Mouse (Mus musculus) ES-E14 (cell line): ENCODE data around the gene Ccdc97. TPM values are rescaled to one million over a fixed set of nuclear protein-coding genes. Genes with fewer than 3 reads are reported as not detected.
A peak's percentile ranks its signal among the peaks of the same experiment; 100 is the strongest.

Experiments
- DNase-seq: peaks from one replicate; pipeline ENCODE4 v3.0.0-alpha.2; 2013; ENCODE audit warnings: low read depth, low spot score
- H3K27ac ChIP-seq: 2 replicates; pipeline ENCODE4 v1.5.1; 2012; ENCODE audit warnings: low read depth, mild to moderate bottlenecking, low read length, moderate library complexity, mixed read lengths; ENCODE audit not compliant: poor library complexity, insufficient read depth, severe bottlenecking
- H3K36me3 ChIP-seq: 2 replicates; pipeline ENCODE4 v1.6.1; 2012; ENCODE audit warnings: mild to moderate bottlenecking, low read length, moderate library complexity, mixed read lengths; ENCODE audit not compliant: control insufficient read depth, poor library complexity, insufficient read depth, severe bottlenecking
- H3K4me1 ChIP-seq, 2 experiments: fragments of 150-350 bp in 1 of 2; sonication (generic) in 1 of 2; 2 replicates each; pipeline ENCODE4 v1.6.1; 2012; ENCODE audit warnings: low read length in 2 of 2, mild to moderate bottlenecking in 1 of 2, mixed read lengths in 1 of 2; ENCODE audit not compliant: control insufficient read depth in 2 of 2, insufficient read depth in 2 of 2, poor library complexity in 1 of 2
- H3K4me3 ChIP-seq, 2 experiments: fragments of 150-350 bp in 1 of 2; sonication (generic) in 1 of 2; 2 replicates each; pipeline ENCODE4 v1.5.1; 2012; ENCODE audit warnings: low read length in 2 of 2, low read depth in 1 of 2, mild to moderate bottlenecking in 1 of 2, mixed read lengths in 1 of 2; ENCODE audit not compliant: insufficient read depth in 1 of 2, poor library complexity in 1 of 2, severe bottlenecking in 1 of 2
- H3K9ac ChIP-seq: 2 replicates; pipeline ENCODE4 v1.6.1; 2012; ENCODE audit warnings: low read depth, mild to moderate bottlenecking, low read length, mixed read lengths; ENCODE audit not compliant: poor library complexity, insufficient read depth, severe bottlenecking
- H3K9me3 ChIP-seq: fragments of 150-350 bp; sonication (generic); 2 replicates; pipeline ENCODE4 v1.6.1; 2012; ENCODE audit warnings: low read depth, mild to moderate bottlenecking, low read length; ENCODE audit not compliant: control insufficient read depth, insufficient read depth
- CHD2 ChIP-seq: IDR thresholded peaks from 2 replicates; pipeline ENCODE4 v1.6.1; 2014; ENCODE audit warnings: mild to moderate bottlenecking, low read depth, low read length, inconsistent platforms
- HCFC1 ChIP-seq: IDR thresholded peaks from 2 replicates; pipeline ENCODE4 v1.6.1; 2012; ENCODE audit warnings: low read length, inconsistent platforms, borderline replicate concordance; ENCODE audit not compliant: insufficient read depth
- MAFK ChIP-seq: IDR thresholded peaks from 2 replicates; pipeline ENCODE4 v1.6.1; 2014; ENCODE audit warnings: mild to moderate bottlenecking, low read depth, low read length, inconsistent platforms; ENCODE audit not compliant: insufficient read depth
- ZC3H11A ChIP-seq: IDR thresholded peaks from 2 replicates; pipeline ENCODE4 v1.6.1; 2012; ENCODE audit warnings: low read depth, mild to moderate bottlenecking, inconsistent platforms, low read length, borderline replicate concordance
- ZNF384 ChIP-seq: IDR thresholded peaks from 2 replicates; pipeline ENCODE4 v1.6.1; 2012; ENCODE audit warnings: low read depth, low read length, inconsistent platforms
- in situ Hi-C, 2 experiments: fragments of 600-800 bp; cut with MboI; formaldehyde crosslinking; loops; one replicate each; pipeline ENCODE4 v1.15.1; 2025; ENCODE audit warnings: low sequenced_read_pairs in 2 of 2, inconsistent platforms in 1 of 2; ENCODE audit not compliant: unreplicated experiment in 2 of 2
- total RNA-seq: library from RNA; depleted of rRNA; stranded (reverse); fragments of 300-350 nt; gene quantifications from 2 replicates; pipeline ENCODE4 v1.2.3, GENCODE M21; 2012; rRNA removed

Gene Ccdc97
- total RNA-seq, 1 experiment: 21.7 TPM

DNA sequence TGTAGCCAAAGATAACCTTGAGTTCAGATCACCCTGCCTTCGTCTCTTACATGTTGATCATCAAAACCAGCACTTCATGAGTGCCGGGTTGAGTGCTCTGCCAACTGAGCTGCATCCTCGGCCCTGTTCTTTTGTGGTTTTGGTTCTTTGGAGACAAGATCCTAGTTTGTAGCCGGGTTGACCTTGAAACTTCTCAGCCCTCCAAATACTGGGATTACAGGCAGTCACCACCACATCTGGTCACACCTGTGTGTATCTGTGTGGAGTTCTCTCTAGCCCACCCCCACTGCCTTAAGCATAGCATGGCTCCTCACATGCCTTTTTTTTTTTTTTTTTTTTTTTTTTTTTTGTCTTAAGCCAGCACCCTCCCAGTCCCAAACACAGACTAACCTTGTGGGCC, 48.8 kb downstream of the Ccdc97 start:
- no peak overlapping the region; the same call in 1 of the 2 replicates for H3K9ac ChIP-seq
- peak overlapping the region in 1 of 2 experiments; percentile 46; a peak in 2 of 4 replicates for H3K4me3 ChIP-seq
- no peak for DNase-seq
- no peaks in the 10 kb centered on the region for H3K9me3 ChIP-seq
- in situ Hi-C loops: no loop called here
- H3K4me1 ChIP-seq: peaks cover 5 to 43% of the 10 kb centered on the region in 2 experiments
- TF ChIP-seq MAFK (no peak), CHD2 (no peak), ZC3H11A (no peak), HCFC1 (no peak), ZNF384 (peak; percentile 90)
- peaks cover 39% of the 10 kb centered on the region for H3K36me3 ChIP-seq
- peak overlapping the region; percentile 91 for H3K27ac ChIP-seq

DNA sequence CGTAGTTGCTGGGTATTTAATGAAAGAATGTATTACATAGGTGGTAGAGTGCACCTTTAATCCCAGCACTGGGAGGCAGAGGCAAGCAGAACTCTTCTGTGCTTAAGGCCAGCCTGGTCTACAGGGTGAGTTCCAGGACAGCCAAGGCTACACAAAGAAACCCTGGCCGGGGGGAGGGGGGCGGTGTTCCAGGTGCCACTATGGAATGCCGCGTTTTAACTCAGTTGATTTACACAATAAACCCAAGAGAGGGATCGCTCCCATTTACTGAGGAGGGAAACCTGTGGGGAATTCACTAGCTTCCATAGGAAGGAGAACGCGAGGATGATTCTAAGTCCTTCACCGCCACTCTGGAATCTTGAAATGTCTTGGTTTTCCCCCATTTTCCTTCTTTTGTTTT, 49.3 kb downstream of the Ccdc97 start:
- peak overlapping the region; percentile 0 to 46; a peak in 3 of 4 replicates for H3K4me3 ChIP-seq
- H3K27ac ChIP-seq: peak overlapping the region; percentile 91
- peaks cover 5 to 44% of the 10 kb centered on the region in 2 experiments for H3K4me1 ChIP-seq
- H3K9me3 ChIP-seq: no peaks in the 10 kb centered on the region
- TF ChIP-seq ZNF384 (no peak), HCFC1 (no peak), MAFK (no peak), ZC3H11A (no peak), CHD2 (no peak)
- H3K36me3 ChIP-seq: peaks cover 43% of the 10 kb centered on the region
- H3K9ac ChIP-seq: no peak overlapping the region
- in situ Hi-C loops: no loop called here
- DNase-seq: no peak

DNA sequence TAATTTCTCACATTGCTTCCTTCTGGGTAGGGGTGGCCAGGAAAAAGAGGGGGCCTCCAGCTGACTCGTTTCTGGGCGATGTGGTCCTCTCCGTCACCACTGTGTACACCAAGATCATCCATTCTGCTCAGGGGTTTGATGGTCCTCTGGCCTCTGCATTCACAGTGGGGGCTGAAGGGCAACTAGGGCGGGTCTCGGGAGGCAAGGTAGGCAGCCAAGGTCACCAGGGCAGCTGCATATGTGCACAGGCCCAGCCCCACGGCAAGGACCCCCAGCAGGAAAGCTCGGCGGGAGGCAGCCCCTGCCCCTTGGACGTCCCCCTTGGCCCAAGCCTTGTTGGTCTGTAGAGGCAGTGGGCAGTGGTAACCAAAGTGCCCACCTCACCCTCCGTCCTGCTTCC, 49.7 kb downstream of the Ccdc97 start:
- TF ChIP-seq ZC3H11A (no peak), CHD2 (no peak), MAFK (no peak), ZNF384 (no peak), HCFC1 (no peak)

DNA sequence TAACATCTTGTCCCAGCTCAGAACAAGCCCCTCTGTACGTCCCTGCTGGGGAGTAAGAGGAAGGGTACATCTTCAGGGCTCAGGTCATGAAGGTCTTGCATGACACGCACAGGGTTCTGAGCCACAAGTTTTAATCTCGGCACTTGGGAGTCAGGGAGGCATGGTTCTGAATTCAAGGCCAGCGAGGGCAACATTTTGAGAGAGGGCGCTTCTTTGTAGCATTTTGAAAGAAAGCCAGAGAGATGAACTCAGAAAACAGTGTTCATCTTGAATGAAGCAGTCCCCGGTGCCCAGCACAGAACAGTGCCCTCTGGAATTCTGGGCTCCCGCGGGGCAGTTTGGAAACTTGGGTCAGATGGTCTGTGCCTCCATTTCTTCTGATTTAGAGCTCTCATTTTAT, 52.5 kb downstream of the Ccdc97 start:
- peaks cover 70% of the 10 kb centered on the region for H3K36me3 ChIP-seq
- H3K9ac ChIP-seq: no peak overlapping the region
- peaks cover 5 to 41% of the 10 kb centered on the region in 2 experiments for H3K4me1 ChIP-seq
- no peak for DNase-seq
- no peak overlapping the region for H3K27ac ChIP-seq
- TF ChIP-seq MAFK: no peak
- no peak for TF ChIP-seq CHD2
- no peak for TF ChIP-seq ZNF384
- TF ChIP-seq ZC3H11A: no peak
- TF ChIP-seq HCFC1: no peak
- H3K9me3 ChIP-seq: no peaks in the 10 kb centered on the region
- in situ Hi-C loops: no loop called here
- no peak overlapping the region for H3K4me3 ChIP-seq

More for the DNA sequence above, 49.7 kb downstream of the Ccdc97 start:
- H3K4me1 ChIP-seq: peaks cover 5 to 39% of the 10 kb centered on the region in 2 experiments
- in situ Hi-C loops: no loop called here
- no peaks in the 10 kb centered on the region for H3K9me3 ChIP-seq
- H3K4me3 ChIP-seq: peak overlapping the region in 1 of 2 experiments; percentile 0; a peak in 1 of 4 replicates
- DNase-seq: no peak
- no peak overlapping the region for H3K9ac ChIP-seq
- H3K36me3 ChIP-seq: peaks cover 47% of the 10 kb centered on the region
- H3K27ac ChIP-seq: peak overlapping the region; percentile 86

Other genes with a start within 250 kb of the Ccdc97 start
- gene Ceacam1, start 241.5 kb downstream of the Ccdc97 start, total RNA-seq: 5.6 and 16.0 TPM in 2 replicates
- 0.31 and 0.53 TPM in 2 replicates for gene Ceacam2, start 179.2 kb downstream of the Ccdc97 start, total RNA-seq
- not detected in 2 replicates for gene Erich4, start 103.2 kb downstream of the Ccdc97 start, total RNA-seq
- gene Dmac2, start 99.7 kb downstream of the Ccdc97 start, total RNA-seq: 30.0 and 39.3 TPM in 2 replicates
- 1.7 and 2.3 TPM in 2 replicates for gene B3gnt8, start 92.4 kb downstream of the Ccdc97 start, total RNA-seq
- gene Bckdha, start 60.1 kb downstream of the Ccdc97 start, total RNA-seq: 96.0 and 116 TPM in 2 replicates
- gene Exosc5, start 59.9 kb downstream of the Ccdc97 start, total RNA-seq: 170 and 182 TPM in 2 replicates
- gene Tmem91, start 43.9 kb downstream of the Ccdc97 start, total RNA-seq: 0.94 and 2.6 TPM in 2 replicates
- 4.1 and 5.5 TPM in 2 replicates for gene B9d2, start 38.3 kb downstream of the Ccdc97 start, total RNA-seq
- 6.3 and 7.1 TPM in 2 replicates for gene Tgfb1, start 32.1 kb downstream of the Ccdc97 start, total RNA-seq
- 67.1 and 69.0 TPM in 2 replicates for gene Hnrnpul1, start 35.7 kb upstream of the Ccdc97 start, total RNA-seq
- gene Axl, start 69.6 kb upstream of the Ccdc97 start, total RNA-seq: 27.1 and 56.5 TPM in 2 replicates
- 11.2 and 12.9 TPM in 2 replicates for gene Cyp2s1, start 97.8 kb upstream of the Ccdc97 start, total RNA-seq
- gene Cyp2b10, start 178.5 kb upstream of the Ccdc97 start, total RNA-seq: not detected in 2 replicates